Mouse (Mus musculus): ENCODE results near the gene Ubxn11. TPM values are rescaled to one million over a fixed set of nuclear protein-coding genes. Genes with fewer than 3 reads are reported as not detected.

Gene Ubxn11
- polyA plus RNA-seq, 1 experiment from 2014 or later: 11.1 TPM

GRCm38 (mm10) chr4:134113356-134113994 is 11.1 kb downstream of the Ubxn11 start:
- Histone ChIP-seq H3K27me3 (no peaks in the 10 kb centered on the region), H3K36me3 (no peaks in the 10 kb centered on the region), H3K4me1 (peaks cover 21% of the 10 kb centered on the region; the same call in 1 of the 2 replicates), H3K4me2 (no peak overlapping the region), H3K9ac (no peak overlapping the region), H3K27ac (no peak overlapping the region), H3K9me3 (replicated peaks) (no peaks in the 10 kb centered on the region), H3K4me3 (replicated peaks) (no peak overlapping the region)
- WGBS: 42% methylated on average over 10 of the region's 10 CpGs
- ATAC-seq (replicated peaks; ENCODE audit: low FRiP score): no peak

GRCm38 (mm10) chr4:134114038-134114437 is 11.7 kb downstream of the Ubxn11 start:
- no peak overlapping the region for H3K4me2 ChIP-seq
- no peaks in the 10 kb centered on the region for H3K9me3 ChIP-seq (replicated peaks)
- H3K36me3 ChIP-seq: no peaks in the 10 kb centered on the region
- H3K4me1 ChIP-seq: peaks cover 27% of the 10 kb centered on the region; the same call in 1 of the 2 replicates
- no peaks in the 10 kb centered on the region for H3K27me3 ChIP-seq
- H3K4me3 ChIP-seq (replicated peaks): no peak overlapping the region
- H3K9ac ChIP-seq: no peak overlapping the region
- ATAC-seq (replicated peaks; ENCODE audit: low FRiP score): no peak
- WGBS: 89% methylated on average over 4 of the region's 4 CpGs
- H3K27ac ChIP-seq: no peak overlapping the region

GRCm38 (mm10) chr4:134115215-134116144 is 13.1 kb downstream of the Ubxn11 start:
- Histone ChIP-seq H3K4me2 (no peak overlapping the region), H3K27ac (no peak overlapping the region), H3K4me3 (replicated peaks) (no peak overlapping the region), H3K4me1 (peaks cover 27% of the 10 kb centered on the region; the same call in 1 of the 2 replicates), H3K27me3 (no peaks in the 10 kb centered on the region), H3K9me3 (replicated peaks) (no peaks in the 10 kb centered on the region), H3K36me3 (no peaks in the 10 kb centered on the region), H3K9ac (no peak overlapping the region)
- WGBS: 80% methylated on average over 16 of the region's 16 CpGs
- no peak for ATAC-seq (replicated peaks; ENCODE audit: low FRiP score)

- no peaks in the 10 kb centered on the region for H3K36me3 ChIP-seq
- H3K4me2 ChIP-seq: no peak overlapping the region
- H3K4me1 ChIP-seq: peaks cover 36% of the 10 kb centered on the region; the same call in 1 of the 2 replicates
- H3K27me3 ChIP-seq: no peaks in the 10 kb centered on the region
- ATAC-seq (replicated peaks; ENCODE audit: low FRiP score): no peak
- no peak overlapping the region for H3K9ac ChIP-seq
- 62% methylated on average over 2 of the region's 2 CpGs for WGBS
- H3K27ac ChIP-seq: no peak overlapping the region
- H3K9me3 ChIP-seq (replicated peaks): no peaks in the 10 kb centered on the region
- H3K4me3 ChIP-seq (replicated peaks): no peak overlapping the region
These were observed 14.1 kb downstream of the Ubxn11 start for GRCm38 (mm10) chr4:134116501-134116900.

- 79% methylated on average over 8 of the region's 8 CpGs for WGBS
- Histone ChIP-seq H3K4me3 (replicated peaks) (no peak overlapping the region), H3K27me3 (no peaks in the 10 kb centered on the region), H3K9ac (no peak overlapping the region), H3K4me1 (peaks cover 39% of the 10 kb centered on the region; the same call in 1 of the 2 replicates), H3K36me3 (no peaks in the 10 kb centered on the region), H3K27ac (no peak overlapping the region), H3K9me3 (replicated peaks) (no peaks in the 10 kb centered on the region), H3K4me2 (no peak overlapping the region)
- no peak for ATAC-seq (replicated peaks; ENCODE audit: low FRiP score)
These were observed 14.6 kb downstream of the Ubxn11 start for GRCm38 (mm10) chr4:134117012-134117411.

- Histone ChIP-seq H3K4me2 (no peak overlapping the region), H3K27ac (0 out of 2 replicates have a peak overlapping the region, but pooled peaks have one; percentile 27), H3K9ac (no peak overlapping the region), H3K4me3 (replicated peaks) (no peak overlapping the region), H3K9me3 (replicated peaks) (no peaks in the 10 kb centered on the region), H3K4me1 (peaks cover 41% of the 10 kb centered on the region; the same call in 1 of the 2 replicates), H3K27me3 (no peaks in the 10 kb centered on the region), H3K36me3 (no peaks in the 10 kb centered on the region)
- WGBS: 68% methylated on average over 14 of the region's 14 CpGs
- ATAC-seq (replicated peaks; ENCODE audit: low FRiP score): no peak
These were observed 15.9 kb downstream of the Ubxn11 start for GRCm38 (mm10) chr4:134118126-134118800.

GRCm38 (mm10) chr4:134119042-134119441 is 16.7 kb downstream of the Ubxn11 start:
- 63% methylated on average over 5 of the region's 5 CpGs for WGBS
- no peaks in the 10 kb centered on the region for H3K27me3 ChIP-seq
- H3K36me3 ChIP-seq: no peaks in the 10 kb centered on the region
- no peak overlapping the region for H3K27ac ChIP-seq
- no peak overlapping the region for H3K4me2 ChIP-seq
- peaks cover 38% of the 10 kb centered on the region for H3K4me1 ChIP-seq
- H3K9me3 ChIP-seq (replicated peaks): no peaks in the 10 kb centered on the region
- no peak overlapping the region for H3K4me3 ChIP-seq (replicated peaks)
- no peak for ATAC-seq (replicated peaks; ENCODE audit: low FRiP score)
- no peak overlapping the region for H3K9ac ChIP-seq

GRCm38 (mm10) chr4:134119644-134120043 is 17.3 kb downstream of the Ubxn11 start:
- 63% methylated on average over 9 of the region's 9 CpGs for WGBS
- H3K36me3 ChIP-seq: no peaks in the 10 kb centered on the region

GRCm38 (mm10) chr4:134120192-134120805 is 17.9 kb downstream of the Ubxn11 start:
- H3K9me3 ChIP-seq (replicated peaks): no peaks in the 10 kb centered on the region
- H3K4me2 ChIP-seq: no peak overlapping the region
- no peak overlapping the region for H3K9ac ChIP-seq
- H3K4me3 ChIP-seq (replicated peaks): no peak overlapping the region
- H3K4me1 ChIP-seq: peaks cover 42% of the 10 kb centered on the region
- WGBS: 66% methylated on average over 6 of the region's 6 CpGs
- H3K36me3 ChIP-seq: no peaks in the 10 kb centered on the region
- no peak overlapping the region for H3K27ac ChIP-seq
- no peak for ATAC-seq (replicated peaks; ENCODE audit: low FRiP score)
- no peaks in the 10 kb centered on the region for H3K27me3 ChIP-seq

More at GRCm38 (mm10) chr4:134119644-134120043, 17.3 kb downstream of the Ubxn11 start:
- H3K4me3 ChIP-seq (replicated peaks): no peak overlapping the region
- H3K4me2 ChIP-seq: no peak overlapping the region
- no peak overlapping the region for H3K9ac ChIP-seq
- H3K9me3 ChIP-seq (replicated peaks): no peaks in the 10 kb centered on the region
- no peak overlapping the region for H3K27ac ChIP-seq
- no peaks in the 10 kb centered on the region for H3K27me3 ChIP-seq
- ATAC-seq (replicated peaks; ENCODE audit: low FRiP score): no peak
- peaks cover 42% of the 10 kb centered on the region for H3K4me1 ChIP-seq

- Histone ChIP-seq H3K27me3 (no peaks in the 10 kb centered on the region), H3K27ac (0 out of 2 replicates have a peak overlapping the region, but pooled peaks have one; percentile 27), H3K36me3 (no peaks in the 10 kb centered on the region), H3K9ac (no peak overlapping the region), H3K4me3 (replicated peaks) (no peak overlapping the region), H3K9me3 (replicated peaks) (no peaks in the 10 kb centered on the region), H3K4me1 (peaks cover 37% of the 10 kb centered on the region), H3K4me2 (no peak overlapping the region)
- 77% methylated on average over 4 of the region's 4 CpGs for WGBS
- ATAC-seq (replicated peaks; ENCODE audit: low FRiP score): no peak
These were observed 18.5 kb downstream of the Ubxn11 start for GRCm38 (mm10) chr4:134120916-134121315.

GRCm38 (mm10) chr4:134121571-134121970 is 19.2 kb downstream of the Ubxn11 start:
- Histone ChIP-seq H3K27ac (no peak overlapping the region), H3K36me3 (0 out of 2 replicates have a peak, but pooled peaks cover 3% of the 10 kb centered on the region), H3K4me2 (no peak overlapping the region), H3K9ac (no peak overlapping the region), H3K9me3 (replicated peaks) (no peaks in the 10 kb centered on the region), H3K4me1 (peaks cover 44% of the 10 kb centered on the region), H3K4me3 (replicated peaks) (no peak overlapping the region), H3K27me3 (no peaks in the 10 kb centered on the region)
- WGBS: 43% methylated on average over 4 of the region's 4 CpGs
- no peak for ATAC-seq (replicated peaks; ENCODE audit: low FRiP score)
